Mouse (Mus musculus): ENCODE measurements around the gene Snx4. TPM values are rescaled to one million over a fixed set of nuclear protein-coding genes. Genes with fewer than 3 reads are reported as not detected.

Snx4 gene
- polyA plus RNA-seq, 1 experiment from 2014 or later = 71.7 TPM

DNA sequence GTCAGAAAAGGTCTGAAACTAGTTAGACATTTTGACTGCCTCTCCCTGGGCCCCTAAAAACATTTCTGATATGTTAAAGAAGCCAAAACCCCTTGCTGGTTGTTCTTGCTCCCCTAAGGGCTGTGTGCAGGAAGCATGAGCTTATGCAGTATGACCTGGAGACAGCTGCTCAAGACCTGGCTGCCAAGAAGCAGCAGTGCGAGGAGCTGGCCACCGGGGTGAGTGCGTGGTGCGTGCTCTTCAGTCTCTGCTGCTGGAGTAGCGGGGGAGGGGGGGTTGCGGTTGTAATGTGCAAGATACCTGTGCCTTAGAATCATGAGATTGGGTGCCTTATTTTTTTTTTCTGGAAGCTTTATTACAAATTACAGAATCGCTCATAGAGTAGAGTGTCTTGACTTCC lies 38.7 kb downstream of the Snx4 start:
- ATAC-seq (ENCODE audit: low FRiP score) = no peak
- Histone ChIP-seq H3K36me3 (replicated peaks) (peaks cover 85% of the 10 kb centered on the region), H3K4me2 (no peak overlapping the region)

DNA sequence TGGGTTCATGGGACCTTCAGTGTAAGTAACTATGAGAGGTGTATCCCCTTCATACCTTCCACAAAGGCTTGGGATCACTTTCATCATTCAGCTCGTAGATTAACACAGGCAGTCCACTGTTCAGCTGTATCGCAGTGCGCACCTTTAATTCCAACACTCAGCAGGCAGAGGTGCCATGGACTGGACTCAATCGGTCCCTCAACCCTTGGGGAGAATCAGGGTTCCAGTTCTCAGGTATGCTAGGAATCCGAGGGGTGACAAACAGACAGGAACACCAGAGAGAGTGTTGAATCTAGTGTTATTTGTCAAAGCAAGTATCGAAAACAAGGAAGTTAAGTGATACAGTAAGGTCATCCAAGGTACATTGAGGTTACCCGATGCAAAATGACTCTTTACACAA lies 41.0 kb downstream of the Snx4 start:
- H3K9me3 ChIP-seq = peaks cover 11% of the 10 kb centered on the region; the same call in 1 of the 2 replicates
- 98% methylated on average over 7 of the region's 7 CpGs for WGBS
- H3K36me3 ChIP-seq (replicated peaks) = peaks cover 91% of the 10 kb centered on the region
- H3K4me2 ChIP-seq = no peak overlapping the region
- no peaks in the 10 kb centered on the region for H3K27me3 ChIP-seq
- no peak for ATAC-seq (ENCODE audit: low FRiP score)
- H3K9ac ChIP-seq = no peak overlapping the region
- H3K4me1 ChIP-seq = no peaks in the 10 kb centered on the region
- no peak overlapping the region for H3K27ac ChIP-seq
- H3K4me3 ChIP-seq (replicated peaks) = no peak overlapping the region

More for the DNA sequence above, 38.7 kb downstream of the Snx4 start:
- Histone ChIP-seq H3K4me3 (replicated peaks) (no peak overlapping the region), H3K9ac (no peak overlapping the region), H3K9me3 (peaks cover 11% of the 10 kb centered on the region; the same call in 1 of the 2 replicates), H3K4me1 (no peaks in the 10 kb centered on the region), H3K27me3 (no peaks in the 10 kb centered on the region), H3K27ac (no peak overlapping the region)
- 90% methylated on average over 7 of the region's 7 CpGs for WGBS

DNA sequence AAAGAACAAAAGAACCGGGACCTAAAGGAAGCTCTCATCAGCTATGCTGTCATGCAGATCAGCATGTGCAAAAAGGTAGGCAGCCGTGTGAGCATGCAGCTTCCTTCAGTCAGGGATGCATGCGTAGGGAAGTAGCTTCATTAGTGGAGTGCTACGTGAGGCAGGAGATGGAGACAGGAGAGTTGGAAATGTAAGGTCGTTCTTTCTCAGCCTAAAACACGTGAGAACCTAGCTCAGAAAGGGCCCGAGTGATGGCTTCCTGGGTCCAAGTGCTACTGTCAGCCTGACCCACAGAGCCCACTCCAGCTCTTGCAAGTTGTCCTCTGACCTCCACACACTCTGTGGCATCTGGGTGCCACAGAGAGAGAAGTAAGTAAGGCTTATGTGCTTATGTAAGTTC lies 43.4 kb downstream of the Snx4 start:
- H3K27me3 ChIP-seq = no peaks in the 10 kb centered on the region
- H3K9ac ChIP-seq = no peak overlapping the region
- ATAC-seq (ENCODE audit: low FRiP score) = no peak
- 92% methylated on average over 7 of the region's 7 CpGs for WGBS
- no peak overlapping the region for H3K27ac ChIP-seq
- peaks cover 91% of the 10 kb centered on the region for H3K36me3 ChIP-seq (replicated peaks)
- H3K9me3 ChIP-seq = peaks cover 11% of the 10 kb centered on the region; the same call in 1 of the 2 replicates
- no peak overlapping the region for H3K4me3 ChIP-seq (replicated peaks)
- H3K4me2 ChIP-seq = no peak overlapping the region
- no peaks in the 10 kb centered on the region for H3K4me1 ChIP-seq

DNA sequence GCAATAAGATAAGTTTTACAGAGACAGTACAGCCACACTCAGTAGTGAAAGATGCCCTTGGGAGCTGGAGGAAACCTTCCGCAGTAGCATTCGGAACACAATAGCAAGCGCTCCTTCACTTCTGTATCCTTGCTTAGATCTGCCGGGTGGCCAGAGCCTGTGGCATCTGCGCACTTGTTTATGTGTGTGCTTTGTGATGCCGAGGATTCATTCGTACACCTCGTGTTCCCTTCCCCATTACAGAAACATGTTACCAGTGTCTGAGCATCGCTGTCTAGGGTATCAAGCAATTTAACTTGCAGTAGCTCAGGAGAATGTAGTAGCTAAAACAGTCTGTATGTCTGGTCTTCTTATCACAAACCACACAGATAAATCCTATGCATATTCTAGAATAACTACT lies 44.1 kb downstream of the Snx4 start:
- H3K36me3 ChIP-seq (replicated peaks) = peaks cover 89% of the 10 kb centered on the region
- H3K9me3 ChIP-seq = peaks cover 11% of the 10 kb centered on the region; the same call in 1 of the 2 replicates
- H3K27me3 ChIP-seq = no peaks in the 10 kb centered on the region
- no peaks in the 10 kb centered on the region for H3K4me1 ChIP-seq
- no peak overlapping the region for H3K27ac ChIP-seq
- H3K4me3 ChIP-seq (replicated peaks) = no peak overlapping the region
- H3K9ac ChIP-seq = no peak overlapping the region
- WGBS = 95% methylated on average over 9 of the region's 9 CpGs
- H3K4me2 ChIP-seq = no peak overlapping the region
- no peak for ATAC-seq (ENCODE audit: low FRiP score)

DNA sequence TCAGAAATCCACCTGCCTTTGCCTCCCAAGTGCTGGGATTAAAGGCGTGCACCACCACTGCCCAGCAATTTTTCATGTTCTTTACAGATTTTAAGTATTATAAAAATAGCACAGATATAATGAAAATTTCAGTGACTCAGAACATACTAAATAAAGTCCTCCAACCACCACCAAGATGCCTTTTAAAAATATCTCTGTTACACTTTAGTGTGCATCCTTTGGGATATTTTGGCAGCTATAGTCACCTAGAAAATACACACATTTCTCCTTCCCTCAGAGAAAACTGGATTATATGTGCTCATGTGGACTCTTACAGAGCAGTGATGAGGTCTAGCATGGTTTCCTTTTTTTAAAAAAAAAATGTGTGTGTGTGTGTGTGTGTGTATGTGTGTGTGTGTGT lies 46.3 kb downstream of the Snx4 start:
- peaks cover 70% of the 10 kb centered on the region for H3K36me3 ChIP-seq (replicated peaks)
- ATAC-seq (ENCODE audit: low FRiP score) = no peak
- no peak overlapping the region for H3K9ac ChIP-seq
- H3K4me1 ChIP-seq = no peaks in the 10 kb centered on the region
- H3K4me2 ChIP-seq = no peak overlapping the region
- WGBS = 97% methylated on average over 1 of the region's 1 CpGs
- H3K9me3 ChIP-seq = 0 out of 2 replicates have a peak, but pooled peaks cover 1% of the 10 kb centered on the region
- H3K4me3 ChIP-seq (replicated peaks) = no peak overlapping the region
- no peak overlapping the region for H3K27ac ChIP-seq
- H3K27me3 ChIP-seq = no peaks in the 10 kb centered on the region

DNA sequence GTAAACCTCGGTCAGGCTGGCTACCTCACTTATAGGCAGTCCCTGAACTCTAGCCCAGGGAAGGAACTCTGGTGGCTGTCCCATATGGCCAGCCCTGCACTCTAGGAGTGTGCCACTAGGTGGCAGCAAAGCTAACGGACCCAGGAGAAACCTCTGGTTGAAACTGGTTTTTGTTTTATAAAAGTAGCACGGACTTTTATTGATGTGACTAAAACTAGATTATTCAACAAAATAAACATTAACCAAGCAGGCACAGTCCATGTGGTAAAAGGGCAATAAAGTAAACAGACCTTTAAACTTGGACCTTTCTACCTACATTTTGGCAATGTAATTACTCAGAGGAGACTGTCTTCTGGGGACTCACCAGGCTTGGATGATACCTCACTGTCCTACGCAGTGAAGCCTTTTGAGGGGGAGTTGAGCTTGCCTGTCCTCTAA lies 55.4 kb downstream of the Snx4 start:
- Histone ChIP-seq H3K4me1 (peaks cover 6% of the 10 kb centered on the region; the same call in 1 of the 2 replicates), H3K36me3 (replicated peaks) (peaks cover 3% of the 10 kb centered on the region; the same call in 1 of the 2 replicates), H3K27me3 (no peaks in the 10 kb centered on the region), H3K27ac (no peak overlapping the region), H3K9me3 (no peaks in the 10 kb centered on the region), H3K9ac (no peak overlapping the region), H3K4me3 (replicated peaks) (no peak overlapping the region), H3K4me2 (no peak overlapping the region)
- no peak; the same call in 1 of the 2 replicates for ATAC-seq (ENCODE audit: low FRiP score)
- 11% methylated on average over 4 of the region's 4 CpGs for WGBS

DNA sequence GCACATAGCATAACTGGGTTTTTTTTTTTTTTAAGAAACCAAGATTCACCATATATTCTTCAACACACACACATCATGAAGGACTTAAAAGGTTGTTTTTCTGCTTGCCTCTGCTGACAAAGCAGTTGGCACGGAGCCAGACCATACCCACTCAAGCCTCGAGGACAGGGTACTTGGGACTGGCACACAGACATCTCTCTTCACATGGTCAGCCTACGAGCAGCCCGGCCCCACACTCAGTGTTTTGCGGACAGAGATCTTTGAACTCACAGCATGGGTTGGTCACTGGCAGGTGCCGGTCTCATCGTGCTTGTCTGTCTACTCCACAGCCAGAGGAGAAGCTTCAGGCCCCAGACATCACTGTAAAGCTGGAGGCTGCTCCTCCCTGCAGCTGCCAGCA lies 56.5 kb downstream of the Snx4 start:
- no peak overlapping the region for H3K27ac ChIP-seq
- H3K36me3 ChIP-seq (replicated peaks) = peaks cover 3% of the 10 kb centered on the region; the same call in 1 of the 2 replicates
- no peaks in the 10 kb centered on the region for H3K27me3 ChIP-seq
- H3K4me3 ChIP-seq (replicated peaks) = no peak overlapping the region
- H3K9ac ChIP-seq = no peak overlapping the region
- H3K9me3 ChIP-seq = peaks cover 3% of the 10 kb centered on the region; the same call in 1 of the 2 replicates
- WGBS = 78% methylated on average over 7 of the region's 7 CpGs
- no peak for ATAC-seq (ENCODE audit: low FRiP score)
- H3K4me2 ChIP-seq = no peak overlapping the region
- H3K4me1 ChIP-seq = peaks cover 6% of the 10 kb centered on the region; the same call in 1 of the 2 replicates

DNA sequence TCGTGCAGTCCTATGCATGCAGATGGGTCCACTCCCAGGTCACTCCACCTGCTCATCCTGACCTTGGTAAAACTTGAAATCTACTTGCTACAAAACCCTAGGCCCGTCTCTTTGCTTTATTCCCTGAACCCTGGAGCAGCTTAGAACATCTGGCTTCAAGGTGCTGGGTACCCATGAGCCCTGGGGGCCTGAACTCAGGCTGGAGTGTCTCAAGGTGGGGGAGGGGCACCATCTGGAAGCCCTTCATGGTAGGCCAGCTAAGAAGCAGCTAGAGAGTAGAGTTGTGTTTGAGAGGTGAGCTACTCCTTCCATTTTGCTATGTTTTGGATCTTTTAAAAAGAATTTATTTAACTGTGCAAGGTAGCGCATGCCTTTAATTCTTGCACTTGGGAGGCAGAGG lies 57.8 kb downstream of the Snx4 start:
- WGBS = 80% methylated on average over 3 of the region's 3 CpGs
- peaks cover 6% of the 10 kb centered on the region; the same call in 1 of the 2 replicates for H3K4me1 ChIP-seq
- H3K27me3 ChIP-seq = no peaks in the 10 kb centered on the region
- H3K9ac ChIP-seq = no peak overlapping the region
- no peak overlapping the region for H3K27ac ChIP-seq
- peaks cover 3% of the 10 kb centered on the region; the same call in 1 of the 2 replicates for H3K9me3 ChIP-seq
- no peak for ATAC-seq (ENCODE audit: low FRiP score)
- H3K4me2 ChIP-seq = no peak overlapping the region
- H3K36me3 ChIP-seq (replicated peaks) = peaks cover 3% of the 10 kb centered on the region; the same call in 1 of the 2 replicates
- no peak overlapping the region for H3K4me3 ChIP-seq (replicated peaks)

DNA sequence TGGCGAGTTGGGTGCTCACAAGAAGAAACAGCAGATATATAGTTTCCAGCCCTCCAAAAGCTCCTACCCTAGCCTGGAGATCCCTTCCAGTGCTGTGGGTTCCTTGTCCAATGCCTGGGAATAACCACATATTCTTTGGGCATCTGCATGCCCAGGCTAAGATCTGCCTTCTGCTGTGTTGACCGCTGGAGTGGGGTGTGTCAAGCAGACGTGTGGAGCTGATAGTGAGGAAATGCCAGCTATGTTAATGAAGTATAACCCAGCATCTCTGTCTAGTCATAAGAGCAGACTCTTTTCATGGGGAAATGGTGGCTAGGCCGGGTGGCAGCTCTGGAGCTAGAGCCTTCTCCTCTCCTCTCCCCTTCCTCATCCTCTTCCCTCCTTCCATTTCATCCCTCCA lies 64.4 kb downstream of the Snx4 start:
- no peak overlapping the region for H3K4me2 ChIP-seq
- 92% methylated on average over 4 of the region's 4 CpGs for WGBS
- no peak overlapping the region for H3K27ac ChIP-seq
- no peak for ATAC-seq (ENCODE audit: low FRiP score)
- no peak overlapping the region for H3K9ac ChIP-seq
- no peaks in the 10 kb centered on the region for H3K36me3 ChIP-seq (replicated peaks)
- peaks cover 3% of the 10 kb centered on the region; the same call in 1 of the 2 replicates for H3K9me3 ChIP-seq
- H3K27me3 ChIP-seq = no peaks in the 10 kb centered on the region
- H3K4me3 ChIP-seq (replicated peaks) = no peak overlapping the region
- peaks cover 5% of the 10 kb centered on the region for H3K4me1 ChIP-seq

DNA sequence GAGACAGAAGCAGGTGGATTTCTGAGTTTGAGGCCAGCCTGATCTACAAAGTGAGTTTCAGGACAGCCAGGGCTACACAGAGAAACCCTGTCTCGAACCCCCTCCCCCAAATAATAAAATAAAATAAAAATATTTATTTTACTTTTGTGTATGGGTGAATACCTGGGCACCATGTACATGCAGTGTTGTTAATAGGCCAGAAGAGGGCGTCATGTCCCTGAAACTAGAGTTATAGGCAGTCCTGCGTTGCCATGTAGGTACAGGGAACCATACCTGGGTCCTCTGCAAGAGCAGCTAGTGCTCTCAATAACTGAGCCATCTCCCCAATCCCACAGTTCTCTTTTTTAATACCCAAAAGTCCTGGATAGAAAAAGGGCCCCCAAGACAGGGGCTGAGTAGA lies 66.4 kb downstream of the Snx4 start:
- ATAC-seq (ENCODE audit: low FRiP score) = no peak
- Histone ChIP-seq H3K4me2 (no peak overlapping the region), H3K9ac (no peak overlapping the region), H3K27ac (no peak overlapping the region), H3K4me1 (peaks cover 9% of the 10 kb centered on the region), H3K4me3 (replicated peaks) (no peak overlapping the region), H3K9me3 (no peaks in the 10 kb centered on the region), H3K27me3 (no peaks in the 10 kb centered on the region), H3K36me3 (replicated peaks) (no peaks in the 10 kb centered on the region)
- WGBS = 63% methylated on average over 3 of the region's 3 CpGs

DNA sequence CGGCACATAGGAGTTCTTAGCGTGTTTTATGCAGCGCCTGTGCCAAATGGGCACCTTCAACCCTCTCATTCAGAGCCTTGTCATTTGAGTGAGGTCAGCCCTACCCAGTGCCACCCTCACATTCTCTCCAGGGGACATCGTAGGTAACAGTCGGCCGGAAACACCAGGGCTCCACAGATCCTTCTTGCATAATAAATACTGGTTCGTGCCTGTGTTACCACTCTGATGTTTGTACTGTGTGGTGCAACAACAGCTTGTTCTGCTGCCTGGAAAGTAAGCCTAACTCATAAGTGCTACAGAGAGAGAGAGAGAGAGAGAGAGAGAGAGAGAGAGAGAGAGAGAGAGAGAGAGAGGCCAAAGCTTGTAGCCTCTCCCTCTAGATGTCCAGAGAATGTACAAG lies 66.8 kb downstream of the Snx4 start:
- Histone ChIP-seq H3K36me3 (replicated peaks) (no peaks in the 10 kb centered on the region), H3K27me3 (no peaks in the 10 kb centered on the region), H3K4me1 (peaks cover 9% of the 10 kb centered on the region), H3K9me3 (no peaks in the 10 kb centered on the region), H3K4me3 (replicated peaks) (no peak overlapping the region), H3K9ac (no peak overlapping the region), H3K4me2 (no peak overlapping the region), H3K27ac (no peak overlapping the region)
- no peak for ATAC-seq (ENCODE audit: low FRiP score)
- WGBS = 91% methylated on average over 7 of the region's 7 CpGs

DNA sequence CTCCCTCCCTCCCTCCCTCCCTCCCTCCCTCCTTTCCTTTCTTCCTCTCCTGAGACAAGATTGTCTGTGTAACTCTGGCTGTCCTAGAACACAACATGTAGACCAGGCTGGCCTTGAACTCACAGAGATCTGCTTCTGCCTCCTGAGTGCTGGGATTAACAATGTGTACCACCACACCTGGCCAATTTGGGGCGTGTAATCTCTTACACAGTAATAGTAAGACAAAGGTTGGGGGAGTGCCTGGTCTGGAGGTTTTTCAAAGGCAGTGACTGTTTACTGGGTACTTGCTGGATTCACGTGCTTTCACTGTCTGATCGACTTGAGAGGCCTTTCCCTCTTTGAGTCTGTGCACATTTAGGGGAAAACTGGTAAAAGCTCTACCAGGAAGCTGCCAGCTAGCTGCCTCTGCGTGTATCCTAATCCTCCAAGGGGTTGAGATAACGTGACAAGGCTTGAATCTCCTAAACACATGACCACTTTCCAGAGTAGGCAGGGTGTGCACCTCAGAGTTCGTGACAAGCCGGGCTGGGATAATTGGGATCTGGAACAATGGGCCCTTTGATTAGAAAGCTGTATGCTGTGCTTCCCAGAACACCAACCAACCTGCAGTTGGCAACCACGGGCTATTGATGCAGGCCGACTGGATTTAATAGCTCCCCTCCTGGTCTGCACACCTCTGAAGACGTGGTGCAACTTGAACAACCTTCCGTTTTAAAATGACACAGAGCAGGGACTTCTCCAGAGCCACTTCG lies 74.6 kb downstream of the Snx4 start:
- H3K27ac ChIP-seq = peak overlapping the region; percentile 70
- no peaks in the 10 kb centered on the region for H3K36me3 ChIP-seq (replicated peaks)

DNA sequence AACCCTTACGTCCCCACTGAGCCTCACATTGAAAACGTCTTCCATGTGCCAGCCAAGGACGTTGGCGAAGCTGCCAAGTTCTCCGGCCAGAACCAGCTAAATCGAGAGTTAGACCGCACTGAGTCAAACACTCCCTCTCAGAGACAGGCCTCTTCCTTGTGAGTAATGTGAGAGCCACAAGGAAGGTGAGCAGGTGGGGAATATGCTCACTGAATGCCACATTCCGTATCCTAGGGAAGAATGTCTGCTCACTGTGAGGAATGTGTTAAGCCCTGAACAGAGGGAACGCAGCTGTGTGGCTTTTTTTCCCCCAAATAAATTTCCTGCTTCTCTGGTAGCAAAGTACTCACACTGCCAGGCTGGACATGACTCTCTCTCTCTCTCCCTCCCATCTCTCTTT lies 75.3 kb downstream of the Snx4 start:
- Histone ChIP-seq H3K4me3 (replicated peaks) (no peak overlapping the region), H3K27ac (peak overlapping the region; percentile 70; the same call in 1 of the 2 replicates), H3K36me3 (replicated peaks) (no peaks in the 10 kb centered on the region), H3K27me3 (no peaks in the 10 kb centered on the region), H3K9me3 (no peaks in the 10 kb centered on the region), H3K9ac (no peak overlapping the region), H3K4me1 (peaks cover 14% of the 10 kb centered on the region), H3K4me2 (no peak overlapping the region)
- ATAC-seq (ENCODE audit: low FRiP score) = no peak
- WGBS = 61% methylated on average over 9 of the region's 9 CpGs

More for the DNA sequence above, 74.6 kb downstream of the Snx4 start:
- Histone ChIP-seq H3K9me3 (no peaks in the 10 kb centered on the region), H3K9ac (no peak overlapping the region), H3K4me2 (no peak overlapping the region), H3K4me1 (peaks cover 15% of the 10 kb centered on the region), H3K27me3 (no peaks in the 10 kb centered on the region), H3K4me3 (replicated peaks) (no peak overlapping the region)
- WGBS = 18% methylated on average over 12 of the region's 12 CpGs
- ATAC-seq (ENCODE audit: low FRiP score) = peak; percentile 82; the same call in 1 of the 2 replicates
